Mouse (Mus musculus) heart, postnatal 0 days (tissue): ENCODE measurements around the gene Clrn3.

Experiments
- CTCF ChIP-seq: IDR thresholded peaks from 2 replicates; pipeline ENCODE4 v1.5.1; 2016; ENCODE audit warnings: antibody characterized with exemption, control low read depth, low read depth
- EP300 ChIP-seq: IDR thresholded peaks from 2 replicates; pipeline ENCODE4 v1.6.1; 2016; ENCODE audit warnings: antibody characterized with exemption, low read depth

- TF ChIP-seq CTCF (no peak), EP300 (no peak)
Measured at GRCm38 (mm10) chr7:135567582-135567981, 39.1 kb upstream of the Clrn3 start.
